18 mouse cellular contexts compared by ENCODE assay signal in genomic region chr6:97666417-97666816, GRCm38 (mm10). TPM values are rescaled to one million over a fixed set of nuclear protein-coding genes. Genes with fewer than 3 reads are reported as not detected.
DNase-seq lines count a peak whose midpoint lies in the region; ATAC-seq and TF ChIP-seq lines count a peak whose summit lies in the region.
"Had no signal": no experiment of that assay in that cellular context is flagged by ENCODE, and none has a peak within 500 bp of the region (broad histone marks: within the 10 kb centered on the region; RNA-seq: fewer than 3 reads in every experiment).

No protein-coding gene starts in this region.

- no peak for ATAC-seq in midbrain, postnatal 0 days (ENCODE audit: low FRiP score)
- ATAC-seq in forebrain, embryonic 15.5 days (replicated peaks): peak; percentile 43; the same call in 1 of the 2 replicates
- ATAC-seq in midbrain, embryonic 14.5 days (ENCODE audit: low FRiP score, low TSS enrichment): no peak
- ATAC-seq: liver, postnatal 0 days; Patski had no signal

- peaks cover 4% of the 10 kb centered on the region; the same call in 1 of the 2 replicates for H3K9me3 ChIP-seq in midbrain, embryonic 10.5 days (replicated peaks)
- no peaks in the 10 kb centered on the region for H3K9me3 ChIP-seq in midbrain, postnatal 0 days (ENCODE audit: low read length)
- no peaks in the 10 kb centered on the region for H3K9me3 ChIP-seq in embryonic facial prominence, embryonic 10.5 days
- H3K9me3 ChIP-seq in forebrain, embryonic 15.5 days: no peaks in the 10 kb centered on the region
- H3K9me3 ChIP-seq in midbrain, embryonic 14.5 days (ENCODE audit: control insufficient read depth, low read length): no peaks in the 10 kb centered on the region

- H3K4me1 ChIP-seq in midbrain, embryonic 10.5 days: peaks cover 23% of the 10 kb centered on the region
- H3K4me1 ChIP-seq in midbrain, postnatal 0 days (ENCODE audit: insufficient read depth, low read length): no peaks in the 10 kb centered on the region
- peaks cover 16% of the 10 kb centered on the region for H3K4me1 ChIP-seq in embryonic facial prominence, embryonic 10.5 days
- peaks cover 14% of the 10 kb centered on the region for H3K4me1 ChIP-seq in forebrain, embryonic 15.5 days
- H3K4me1 ChIP-seq in midbrain, embryonic 14.5 days (ENCODE audit: control insufficient read depth, insufficient read depth, low read length): peaks cover 12% of the 10 kb centered on the region; the same call in 1 of the 2 replicates

- peak overlapping the region; percentile 12 for H3K4me3 ChIP-seq in midbrain, embryonic 10.5 days
- no peak overlapping the region for H3K4me3 ChIP-seq in midbrain, postnatal 0 days (ENCODE audit: low read depth, low read length)
- H3K4me3 ChIP-seq in embryonic facial prominence, embryonic 10.5 days: no peak overlapping the region
- H3K4me3 ChIP-seq in forebrain, embryonic 15.5 days: no peak overlapping the region
- H3K4me3 ChIP-seq in midbrain, embryonic 14.5 days (replicated peaks; ENCODE audit: low read depth, low read length): no peak overlapping the region
- H3K4me3 ChIP-seq: gastrocnemius, adult 2 months had no signal

- peak; percentile 12 for DNase-seq in midbrain, embryonic 10.5 days (ENCODE audit: low spot score)
- DNase-seq in midbrain, postnatal 0 days (ENCODE audit: low spot score): no peak
- DNase-seq in embryonic facial prominence, embryonic 10.5 days (ENCODE audit: low spot score): no peak
- DNase-seq in midbrain, embryonic 14.5 days: no peak
- DNase-seq in adrenal gland, postnatal 36 days: no peak
- no peak for DNase-seq in ovary, postnatal 14 days (ENCODE audit: low spot score)
- DNase-seq: adrenal gland, adult 8-10 months; cerebellum, postnatal 14 days; gastrocnemius, adult 2 months; heart, postnatal 10 days; kidney, adult 18-20 months; kidney, postnatal 25 days; liver, postnatal 0 days; lung, postnatal 10 days; thymus, adult 2 months had no signal

- H3K27me3 ChIP-seq in midbrain, embryonic 10.5 days (ENCODE audit: low read depth, poor library complexity, severe bottlenecking): no peaks in the 10 kb centered on the region
- 0 out of 2 replicates have a peak, but pooled peaks cover 2% of the 10 kb centered on the region for H3K27me3 ChIP-seq in midbrain, postnatal 0 days (ENCODE audit: insufficient read depth, low read length)
- H3K27me3 ChIP-seq in embryonic facial prominence, embryonic 10.5 days (replicated peaks; ENCODE audit: low read depth, poor library complexity, severe bottlenecking): no peaks in the 10 kb centered on the region
- H3K27me3 ChIP-seq in forebrain, embryonic 15.5 days: no peaks in the 10 kb centered on the region
- no peaks in the 10 kb centered on the region for H3K27me3 ChIP-seq in midbrain, embryonic 14.5 days (ENCODE audit: control insufficient read depth, insufficient read depth, low read length)

- no peak overlapping the region for H3K4me2 ChIP-seq in midbrain, postnatal 0 days (ENCODE audit: low read depth, low read length, poor library complexity, severe bottlenecking)
- H3K4me2 ChIP-seq in forebrain, embryonic 15.5 days (replicated peaks): no peak overlapping the region
- no peak overlapping the region for H3K4me2 ChIP-seq in midbrain, embryonic 14.5 days (ENCODE audit: low read length)
- H3K4me2 ChIP-seq: heart, embryonic 11.5 days had no signal

- no peak overlapping the region for H3K9ac ChIP-seq in midbrain, postnatal 0 days (replicated peaks; ENCODE audit: low read length, poor library complexity, severe bottlenecking)
- H3K9ac ChIP-seq in forebrain, embryonic 15.5 days (replicated peaks): no peak overlapping the region
- H3K9ac ChIP-seq in midbrain, embryonic 14.5 days (replicated peaks; ENCODE audit: low read length): no peak overlapping the region
- H3K9ac ChIP-seq: liver, postnatal 0 days had no signal

- 15% methylated on average over 2 of the region's 2 CpGs for WGBS in midbrain, embryonic 10.5 days
- WGBS in midbrain, postnatal 0 days: 31% methylated on average over 2 of the region's 2 CpGs
- 22% methylated on average over 2 of the region's 2 CpGs for WGBS in embryonic facial prominence, embryonic 10.5 days
- WGBS in forebrain, embryonic 15.5 days: 12% methylated on average over 2 of the region's 2 CpGs
- 17% methylated on average over 2 of the region's 2 CpGs for WGBS in midbrain, embryonic 14.5 days

- TF ChIP-seq CTCF in midbrain, postnatal 0 days (IDR thresholded peaks at IDR 0.05): no peak

- no peaks in the 10 kb centered on the region for H3K36me3 ChIP-seq in midbrain, embryonic 10.5 days
- H3K36me3 ChIP-seq in midbrain, postnatal 0 days (ENCODE audit: insufficient read depth, low read length): no peaks in the 10 kb centered on the region
- H3K36me3 ChIP-seq in embryonic facial prominence, embryonic 10.5 days (replicated peaks): no peaks in the 10 kb centered on the region
- H3K36me3 ChIP-seq in forebrain, embryonic 15.5 days: no peaks in the 10 kb centered on the region
- no peaks in the 10 kb centered on the region for H3K36me3 ChIP-seq in midbrain, embryonic 14.5 days (ENCODE audit: control insufficient read depth, insufficient read depth, low read length)

- H3K27ac ChIP-seq in midbrain, embryonic 10.5 days (replicated peaks): peak overlapping the region; percentile 79
- no peak overlapping the region for H3K27ac ChIP-seq in midbrain, postnatal 0 days (ENCODE audit: low read depth, low read length)
- H3K27ac ChIP-seq in embryonic facial prominence, embryonic 10.5 days (replicated peaks): peak overlapping the region; percentile 59
- H3K27ac ChIP-seq in forebrain, embryonic 15.5 days (replicated peaks): peak overlapping the region; percentile 72; the same call in 1 of the 2 replicates
- peak overlapping the region; percentile 47; the same call in 1 of the 2 replicates for H3K27ac ChIP-seq in midbrain, embryonic 14.5 days (replicated peaks; ENCODE audit: low read depth, low read length)
- H3K27ac ChIP-seq: gastrocnemius, adult 2 months had no signal

RNA-seq across cellular contexts. Expression of gene Frmd4b, which starts 49.1 kb away (rescaled TPM):
- 24.8 and 33.9 TPM in 2 replicates for polyA plus RNA-seq in midbrain, embryonic 10.5 days (2016; fragmentation: Nextera tagmentation; extraction: Ambion mirVana)
- total RNA-seq in midbrain, postnatal 0 days (2014; rRNA removed): 20.7 and 21.9 TPM in 2 replicates
- polyA plus RNA-seq in midbrain, postnatal 0 days (2015; fragmentation: Nextera tagmentation; extraction: Ambion mirVana): 7.9 TPM in 2 replicates
- 16.9 and 19.2 TPM in 2 replicates for polyA plus RNA-seq in embryonic facial prominence, embryonic 10.5 days (2016; fragmentation: Nextera tagmentation; extraction: Ambion mirVana)
- 49.0 and 51.0 TPM in 2 replicates for polyA plus RNA-seq in forebrain, embryonic 15.5 days (2015; fragmentation: Nextera tagmentation; extraction: Ambion mirVana)
- 15.3 and 21.7 TPM in 2 replicates for polyA plus RNA-seq in midbrain, embryonic 14.5 days (2014; fragmentation: Nextera tagmentation; extraction: Ambion mirVana)
- total RNA-seq in adrenal gland, postnatal 36 days (2021): 10 to 100 TPM; 18.3 to 22.1 TPM
